Comparison of ENCODE assay signal across 9 mouse cellular contexts in genomic region chr9:56583139-56584042, GRCm38 (mm10).
A peak's percentile ranks its signal among the peaks of the same experiment; 100 is the strongest.
DNase-seq lines count a peak whose midpoint lies in the region; ATAC-seq and TF ChIP-seq lines count a peak whose summit lies in the region.
"Had no signal": no experiment of that assay in that cellular context is flagged by ENCODE, and none has a peak within 500 bp of the region (broad histone marks: within the 10 kb centered on the region; RNA-seq: fewer than 3 reads in every experiment).

No protein-coding gene starts in this region.

- no peak for TF ChIP-seq CTCF in liver, postnatal 0 days (IDR thresholded peaks at IDR 0.05; ENCODE audit: low read depth)

- no peaks in the 10 kb centered on the region for H3K9me3 ChIP-seq in hindbrain, embryonic 13.5 days
- H3K9me3 ChIP-seq in neural tube, embryonic 14.5 days (ENCODE audit: control insufficient read depth, low read length), result no peaks in the 10 kb centered on the region
- H3K9me3 ChIP-seq in liver, postnatal 0 days (ENCODE audit: low read length), result no peaks in the 10 kb centered on the region

- H3K4me2 ChIP-seq in hindbrain, embryonic 13.5 days, result no peak overlapping the region
- no peak overlapping the region for H3K4me2 ChIP-seq in neural tube, embryonic 14.5 days (ENCODE audit: low read depth, low read length)
- H3K4me2 ChIP-seq in liver, postnatal 0 days (ENCODE audit: low read depth, low read length), result no peak overlapping the region

- no peak overlapping the region for H3K9ac ChIP-seq in hindbrain, embryonic 13.5 days
- no peak overlapping the region for H3K9ac ChIP-seq in neural tube, embryonic 14.5 days (replicated peaks; ENCODE audit: low read depth, low read length)
- no peak overlapping the region for H3K9ac ChIP-seq in liver, postnatal 0 days (replicated peaks)

- H3K4me3 ChIP-seq in hindbrain, embryonic 13.5 days, result no peak overlapping the region
- H3K4me3 ChIP-seq in neural tube, embryonic 14.5 days (ENCODE audit: low read depth, low read length), result no peak overlapping the region
- no peak overlapping the region for H3K4me3 ChIP-seq in liver, postnatal 0 days (ENCODE audit: low read depth, low read length)

- peaks cover 45% of the 10 kb centered on the region for H3K4me1 ChIP-seq in hindbrain, embryonic 13.5 days (replicated peaks)
- H3K4me1 ChIP-seq in neural tube, embryonic 14.5 days (ENCODE audit: control insufficient read depth, insufficient read depth, low read length), result no peaks in the 10 kb centered on the region
- no peaks in the 10 kb centered on the region for H3K4me1 ChIP-seq in liver, postnatal 0 days (ENCODE audit: insufficient read depth)

- WGBS in hindbrain, embryonic 13.5 days, result 53% methylated on average over 11 of the region's 11 CpGs
- 47% methylated on average over 11 of the region's 11 CpGs for WGBS in neural tube, embryonic 14.5 days
- WGBS in liver, postnatal 0 days (ENCODE audit: insufficient replicate concordance), result 67% methylated on average over 11 of the region's 11 CpGs

- no peak for TF ChIP-seq EP300 in liver, postnatal 0 days (IDR thresholded peaks at IDR 0.05; ENCODE audit: low read depth)

- no peaks in the 10 kb centered on the region for H3K36me3 ChIP-seq in hindbrain, embryonic 13.5 days
- no peaks in the 10 kb centered on the region for H3K36me3 ChIP-seq in neural tube, embryonic 14.5 days (ENCODE audit: control insufficient read depth, insufficient read depth, low read length)
- H3K36me3 ChIP-seq in liver, postnatal 0 days (replicated peaks; ENCODE audit: insufficient read depth, low read length), result no peaks in the 10 kb centered on the region

- H3K27ac ChIP-seq in hindbrain, embryonic 13.5 days, result peak overlapping the region; percentile 55
- H3K27ac ChIP-seq in neural tube, embryonic 14.5 days (ENCODE audit: low read depth, low read length), result no peak overlapping the region
- H3K27ac ChIP-seq in liver, postnatal 0 days (ENCODE audit: low read depth), result no peak overlapping the region
- H3K27ac ChIP-seq: kidney, postnatal 0 days had no signal

- peak; percentile 58; the same call in 1 of the 2 replicates for ATAC-seq in hindbrain, embryonic 13.5 days (ENCODE audit: low FRiP score)
- ATAC-seq in neural tube, embryonic 14.5 days (ENCODE audit: low read depth), result peak; percentile 44; the same call in 1 of the 2 replicates
- ATAC-seq in liver, postnatal 0 days, result no peak

- no peaks in the 10 kb centered on the region for H3K27me3 ChIP-seq in hindbrain, embryonic 13.5 days
- no peaks in the 10 kb centered on the region for H3K27me3 ChIP-seq in neural tube, embryonic 14.5 days (ENCODE audit: control insufficient read depth, insufficient read depth, low read length)
- H3K27me3 ChIP-seq in liver, postnatal 0 days (ENCODE audit: insufficient read depth, low read length), result no peaks in the 10 kb centered on the region; the same call in 1 of the 2 replicates

- DNase-seq in layer of hippocampus, adult 11-12 months (ENCODE audit: low spot score), result peak; percentile 17
- no peak for DNase-seq in layer of hippocampus, adult 9-10 months (ENCODE audit: low spot score)
- peak; percentile 28 for DNase-seq in cerebellum, adult 8-10 months
- no peak for DNase-seq in adrenal gland, postnatal 14 days
- DNase-seq in liver, postnatal 0 days, result no peak
- DNase-seq: embryo, embryonic 11 days had no signal

Comparison
In these comparisons a context has a peak if more than half of its experiments do, and no peak if none do; other contexts are left out.
1. DNase-seq: peak in layer of hippocampus, adult 11-12 months (single experiment) and cerebellum, adult 8-10 months (single experiment); none in layer of hippocampus, adult 9-10 months (single experiment), adrenal gland, postnatal 14 days (single experiment) and liver, postnatal 0 days (single experiment).